Mouse (Mus musculus): ENCODE data around the gene Pros1.

Pros1 gene

DNA sequence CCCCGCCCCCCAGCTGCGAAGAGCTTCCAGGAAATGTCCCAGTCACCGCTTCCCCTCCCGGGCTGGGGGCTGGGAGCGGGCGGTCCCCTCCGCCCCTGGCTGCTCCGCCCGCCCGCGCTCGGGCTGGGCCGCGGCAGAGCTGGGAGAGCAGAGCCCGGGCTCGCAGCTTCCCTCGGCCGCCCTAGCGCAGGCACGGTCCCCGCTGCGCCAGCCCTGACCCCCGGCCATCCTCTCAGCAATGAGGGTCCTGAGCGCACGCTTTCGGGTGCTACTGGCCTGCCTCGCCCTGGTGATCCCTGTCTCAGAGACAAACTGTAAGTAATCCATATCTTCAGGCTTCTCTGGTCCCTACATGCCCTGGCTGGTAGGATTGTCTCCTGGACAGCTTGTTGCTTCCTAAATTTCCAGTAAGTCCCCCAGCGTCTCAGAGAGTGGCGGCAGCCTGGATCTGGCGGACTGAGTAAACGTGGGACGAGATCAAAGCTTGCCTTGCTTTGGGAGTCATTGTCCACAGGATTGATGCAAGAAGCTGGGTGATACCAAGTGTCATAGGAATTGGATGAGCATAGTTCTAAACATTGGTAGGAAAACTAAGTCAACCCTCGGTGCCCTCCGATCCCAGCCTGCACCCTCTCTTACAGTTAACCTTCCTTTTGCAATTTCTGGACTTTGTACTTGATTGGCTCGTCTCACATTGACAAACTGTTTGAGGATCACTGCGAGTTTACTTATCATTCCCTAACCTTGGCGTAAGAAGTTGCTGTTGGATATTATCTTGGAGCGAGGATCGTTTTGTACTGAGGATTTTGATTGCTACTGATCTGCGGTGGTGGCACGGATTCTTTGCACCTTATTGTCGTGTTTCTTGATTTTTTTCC lies at the start of gene Pros1:
Gene Pros1, plus strand, starts transcription at position 117 of the 878 bp plus-strand sequence.
- peak; percentile 49 for DNase-seq (ENCODE audit: low read depth, low spot score)

DNA sequence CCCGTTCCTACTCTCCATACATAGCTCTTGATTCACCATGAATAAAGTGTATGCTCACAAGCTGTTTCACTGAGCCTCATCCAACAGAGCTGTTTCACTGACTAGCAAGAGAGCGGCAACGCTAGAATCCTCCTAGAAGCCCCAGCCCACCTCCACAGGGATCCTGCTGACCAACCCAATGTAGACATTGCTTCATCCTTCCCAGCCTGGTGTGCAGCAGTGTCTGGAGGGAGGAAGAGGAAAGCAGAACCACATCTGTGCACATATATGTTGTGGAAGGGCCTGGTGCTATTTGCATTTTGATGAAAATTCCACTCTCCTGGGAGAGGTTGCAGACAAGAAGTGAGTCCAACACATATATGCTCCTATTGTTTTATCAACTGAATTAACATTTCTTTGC lies 49.5 kb upstream of the Pros1 start:
- no peak for DNase-seq (ENCODE audit: low read depth, low spot score)

DNA sequence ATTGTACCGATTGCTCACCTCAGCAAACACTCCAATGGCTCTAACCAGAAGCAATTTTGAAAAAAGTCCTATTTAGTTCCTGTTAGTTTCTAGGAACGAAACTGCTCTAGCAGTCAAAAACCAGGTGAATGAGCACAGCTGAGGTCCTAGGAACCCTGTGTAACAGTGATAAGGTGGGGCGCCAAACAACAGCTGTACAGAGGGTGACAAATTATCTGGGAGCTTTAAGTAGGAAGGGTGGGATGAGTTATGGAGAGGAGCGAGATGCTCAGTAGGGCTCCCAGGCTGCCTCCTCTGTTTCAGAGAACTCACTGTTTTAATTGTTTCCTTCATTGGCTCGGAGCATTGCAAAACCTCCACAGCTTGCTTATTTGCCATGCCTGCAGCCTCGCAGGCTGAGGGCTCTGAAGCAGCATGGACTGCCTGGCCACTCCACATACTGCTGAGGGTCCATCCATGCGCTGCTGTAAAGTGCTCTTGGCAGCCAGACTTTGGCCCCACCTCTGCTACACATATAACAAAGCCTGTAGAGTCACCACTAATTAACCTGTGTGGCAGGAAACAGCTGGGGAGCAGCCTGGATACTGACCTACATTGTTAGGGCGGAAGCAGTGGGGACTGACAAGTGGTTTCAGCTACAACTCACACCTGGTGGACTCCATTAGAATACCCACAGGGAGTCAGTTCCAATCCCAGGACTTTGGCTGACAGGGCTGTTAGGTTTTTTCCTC lies 46.7 kb upstream of the Pros1 start:
- no peak for DNase-seq (ENCODE audit: low read depth, low spot score)

DNA sequence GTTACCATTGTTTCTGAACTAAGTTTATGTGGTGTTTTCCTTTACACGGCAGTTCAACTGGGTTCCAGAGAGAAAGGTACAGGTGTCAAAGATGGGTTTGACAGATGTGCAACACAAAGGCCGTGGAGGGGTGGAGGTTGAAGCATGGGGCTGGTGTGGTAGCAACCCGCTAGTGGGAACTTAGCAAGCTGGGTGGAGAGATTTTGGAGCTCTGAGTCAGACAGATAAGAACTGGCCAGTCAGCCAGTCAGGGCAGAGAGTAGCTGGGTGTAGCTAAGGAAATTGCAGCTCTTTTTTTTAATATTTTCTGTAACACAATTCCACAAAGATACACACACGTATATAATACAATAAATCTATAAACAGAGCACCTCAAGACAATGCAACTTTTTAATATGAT lies 43.3 kb upstream of the Pros1 start:
- DNase-seq (ENCODE audit: low read depth, low spot score) = no peak

DNA sequence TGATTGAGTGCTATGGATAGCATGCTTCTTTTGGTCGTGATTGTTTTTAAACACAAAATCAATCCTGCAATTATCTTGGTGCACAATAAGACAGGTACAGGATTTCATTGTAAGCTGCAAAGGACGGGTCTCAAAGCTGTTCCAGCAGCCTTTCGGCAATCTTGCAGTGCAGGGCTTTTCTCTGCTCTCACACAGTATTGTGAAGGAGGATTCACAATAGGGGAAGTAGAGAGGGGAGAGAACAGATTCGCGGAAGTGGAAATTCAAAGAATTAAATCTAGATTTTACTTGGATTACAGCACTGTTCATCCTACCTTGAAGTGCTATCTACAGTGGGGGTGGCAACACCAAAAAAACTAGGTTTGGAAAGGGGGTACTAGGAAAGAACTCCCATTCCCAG lies 40.3 kb upstream of the Pros1 start:
- no peak for DNase-seq (ENCODE audit: low read depth, low spot score)

DNA sequence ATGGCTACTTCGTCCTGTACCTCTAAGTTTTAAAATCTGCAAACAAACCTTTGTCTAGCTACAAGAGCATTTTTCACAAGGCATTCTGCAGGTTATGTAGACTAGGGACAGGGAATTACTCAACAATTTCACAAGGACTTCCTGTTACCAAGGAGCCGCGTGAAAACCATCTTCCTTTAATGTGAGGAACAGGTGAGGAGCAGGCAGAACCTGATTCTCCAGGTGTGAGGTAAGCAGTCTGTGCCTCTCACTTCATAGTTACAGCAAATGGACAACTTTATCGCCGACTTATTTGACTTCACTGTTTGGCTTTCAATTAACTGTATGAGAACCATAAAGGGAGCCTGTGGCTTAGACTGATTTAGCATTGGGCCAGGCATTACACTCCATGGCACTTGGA lies 39.6 kb upstream of the Pros1 start, which contains the start of gene Stx19:
Gene Stx19, plus strand, starts transcription at position 186 of the 400 bp plus-strand sequence.
- no peak for DNase-seq (ENCODE audit: low read depth, low spot score)

DNA sequence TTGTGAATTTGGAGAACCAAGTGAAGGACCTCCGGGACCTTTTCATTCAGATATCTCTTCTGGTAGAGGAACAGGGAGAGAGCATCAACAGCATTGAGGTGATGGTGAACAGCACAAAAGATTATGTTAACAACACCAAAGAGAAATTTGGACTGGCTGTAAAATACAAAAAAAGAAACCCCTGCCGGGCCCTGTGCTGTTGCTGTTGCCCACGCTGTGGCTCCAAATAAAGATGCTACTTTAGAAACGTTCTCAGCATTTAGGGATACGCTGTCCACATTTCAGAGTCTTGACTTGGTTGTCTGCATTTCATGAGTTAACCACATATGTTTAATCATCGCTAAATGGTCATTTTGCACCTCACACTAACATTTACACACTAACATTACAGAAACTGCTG lies 31.6 kb upstream of the Pros1 start:
- DNase-seq (ENCODE audit: low read depth, low spot score) = no peak

DNA sequence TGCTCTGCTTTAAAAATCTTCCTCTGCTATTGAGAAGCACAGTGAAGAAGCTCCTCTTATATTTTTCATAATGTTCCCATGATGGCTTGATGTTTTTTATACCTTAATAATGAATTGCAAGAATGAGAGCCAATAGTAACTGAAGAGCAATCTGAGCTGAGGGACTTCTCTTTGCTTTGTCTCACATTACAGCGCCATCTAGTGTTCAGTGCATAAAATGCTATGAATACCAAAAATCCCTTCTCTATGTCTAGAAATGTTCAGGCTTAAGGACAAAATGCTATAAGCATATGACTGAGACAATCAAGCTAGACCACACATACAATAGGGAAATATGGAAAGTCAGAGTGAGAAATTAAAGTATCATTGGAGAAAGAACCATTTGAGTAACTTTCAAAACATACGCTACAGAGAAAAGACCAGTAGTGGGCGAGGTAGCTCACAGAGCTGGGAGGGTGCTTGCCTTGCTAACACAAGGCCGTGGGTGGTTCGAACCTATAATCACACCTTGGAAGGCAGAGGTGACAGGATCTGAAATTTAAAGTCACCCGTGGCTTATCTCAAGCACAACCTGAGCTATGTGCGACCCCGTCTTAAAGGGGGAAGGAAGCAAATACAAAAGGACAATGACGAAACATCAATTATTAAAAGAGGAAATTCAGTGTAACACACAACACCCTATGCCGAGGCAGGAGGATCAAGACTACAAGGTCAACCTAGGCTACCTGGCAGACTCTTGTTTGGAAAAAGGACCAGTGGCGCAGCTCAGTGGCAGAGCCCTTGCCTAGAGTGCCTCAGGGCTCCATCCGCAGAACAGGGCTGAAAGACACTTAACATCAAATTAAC lies 27.7 kb upstream of the Pros1 start:
- DNase-seq (ENCODE audit: low read depth, low spot score) = peak; percentile 74

DNA sequence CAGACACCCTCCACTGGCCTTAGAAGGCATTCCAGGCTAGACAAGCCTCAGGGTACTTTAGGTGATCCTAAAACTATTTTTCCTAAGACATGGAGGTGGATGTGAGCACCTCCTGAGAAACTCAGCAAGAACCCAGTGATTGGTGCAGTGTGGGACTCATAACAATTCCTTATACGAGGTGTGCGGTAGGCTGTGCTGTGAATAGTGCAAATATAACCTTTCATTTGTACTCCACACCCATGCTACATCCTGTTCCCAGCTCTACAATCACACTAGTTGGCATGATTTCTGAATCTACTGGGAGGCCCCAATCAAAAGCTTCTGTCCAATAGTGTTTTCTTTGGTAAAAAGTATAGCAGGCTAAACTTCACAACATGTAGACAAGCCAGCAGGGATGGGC lies 22.1 kb upstream of the Pros1 start:
- no peak for DNase-seq (ENCODE audit: low read depth, low spot score)

DNA sequence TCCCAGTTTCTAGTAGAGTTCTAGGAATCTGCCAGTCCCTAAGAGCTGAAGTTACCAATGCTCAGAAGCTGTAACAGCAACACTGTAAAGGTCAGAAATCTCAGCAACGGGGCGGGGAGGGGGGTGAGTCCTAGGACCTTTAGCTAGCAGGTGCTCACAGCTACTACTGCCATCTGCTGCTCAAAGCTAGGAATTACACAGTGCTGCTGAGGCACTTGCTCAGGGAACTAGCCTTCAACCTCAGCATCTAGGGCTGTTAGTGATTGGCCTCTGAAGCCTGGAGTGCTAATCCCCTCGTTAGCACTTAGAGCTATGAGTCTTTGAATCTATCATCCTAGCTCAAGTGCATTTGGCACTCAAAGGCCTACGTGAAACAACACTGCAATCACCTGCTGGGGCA lies 21.6 kb upstream of the Pros1 start:
- DNase-seq (ENCODE audit: low read depth, low spot score) = peak; percentile 62

DNA sequence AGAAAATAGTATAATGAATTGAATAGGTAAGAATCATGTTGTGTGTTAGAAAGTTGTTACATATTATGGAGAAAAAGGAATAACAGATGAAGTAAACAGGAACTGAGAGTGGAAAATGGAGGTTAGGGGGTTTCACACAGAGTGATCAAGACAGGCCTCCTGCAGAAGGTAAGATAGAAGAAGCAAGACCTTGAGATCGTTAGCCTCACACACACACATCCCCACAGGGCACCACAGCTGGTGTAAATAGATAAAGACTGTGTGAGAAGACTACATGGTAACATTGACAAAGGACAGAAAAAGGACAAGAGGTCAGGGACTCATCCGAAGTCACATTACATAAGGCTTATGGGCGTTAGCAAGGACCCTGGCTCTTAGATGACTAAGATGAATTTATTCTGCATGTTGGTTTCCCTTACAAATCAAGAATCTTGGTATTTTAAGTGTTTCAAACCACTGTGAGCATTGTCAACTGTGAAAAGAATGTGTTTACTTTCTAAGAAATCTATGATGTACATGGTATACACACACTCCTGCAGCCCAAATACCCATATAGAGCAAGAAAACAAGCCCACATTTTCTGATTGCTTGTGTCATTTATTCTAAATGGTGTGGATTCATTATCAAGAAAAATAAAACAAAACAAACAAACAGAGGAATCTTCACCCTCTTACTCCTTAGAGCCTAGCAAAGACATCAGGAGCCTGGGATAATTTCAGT lies 19.9 kb upstream of the Pros1 start:
- no peak for DNase-seq (ENCODE audit: low read depth, low spot score)

DNA sequence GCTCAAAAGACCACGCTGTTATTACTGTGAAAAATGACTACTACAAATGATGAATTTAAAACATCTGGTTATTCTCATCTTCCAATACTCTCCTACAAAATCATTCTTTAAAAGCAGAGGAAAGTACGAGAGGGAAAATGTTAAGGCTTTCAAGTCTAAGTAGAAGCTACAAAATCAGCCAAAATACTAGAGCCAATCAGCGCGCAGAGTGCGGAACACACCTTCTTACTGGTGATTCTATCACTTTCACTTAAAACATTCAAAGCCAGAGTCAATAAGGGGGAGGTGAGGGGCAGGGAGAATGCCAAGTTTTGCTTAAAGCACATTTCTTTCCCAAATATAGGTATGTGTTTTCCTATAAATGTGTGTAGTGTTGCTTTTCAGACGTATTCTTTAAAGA lies 8.8 kb upstream of the Pros1 start:
- DNase-seq (ENCODE audit: low read depth, low spot score) = peak; percentile 24

DNA sequence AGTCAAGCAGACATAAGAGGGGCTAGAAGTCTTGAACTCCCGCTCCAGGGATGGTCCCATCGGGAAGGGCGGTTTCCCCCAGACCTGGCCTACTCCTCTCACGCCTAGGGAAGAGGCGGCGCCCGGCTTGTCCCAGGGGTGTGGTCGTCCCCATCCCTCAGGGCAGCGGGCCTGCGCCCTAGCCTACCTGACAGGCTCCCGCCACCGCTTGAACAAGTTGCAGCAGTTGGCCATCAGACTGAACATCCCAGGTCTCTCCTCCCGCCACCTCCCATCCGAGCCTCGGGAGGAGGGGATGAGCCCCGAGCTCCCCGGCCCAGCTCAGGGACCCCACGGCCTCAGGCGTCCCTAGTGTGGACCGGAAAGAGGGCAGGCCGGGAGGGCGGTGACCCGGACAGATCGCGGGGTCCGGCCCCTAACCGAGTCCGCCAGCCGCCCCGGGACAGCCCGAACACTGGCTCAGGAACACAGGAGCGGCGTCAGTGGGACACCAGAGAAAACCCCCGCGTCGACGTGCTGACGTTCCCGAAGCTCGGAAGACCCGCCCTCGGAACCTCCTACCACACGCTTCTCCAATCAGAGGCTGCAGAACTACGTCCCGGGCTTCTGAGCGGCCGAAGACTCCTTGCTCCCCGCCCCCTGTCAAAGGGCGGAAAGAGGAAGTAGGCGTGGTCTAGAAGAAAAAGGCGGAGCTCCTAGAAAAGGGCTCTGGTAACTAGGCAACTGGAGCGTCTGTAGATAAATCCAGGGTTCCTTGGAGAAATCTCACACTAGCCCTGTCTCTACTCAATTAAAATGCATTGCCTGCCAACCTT lies 7.4 kb upstream of the Pros1 start, which contains the start of gene Arl13b:
Gene Arl13b, minus strand, starts transcription at position 543 of the 815 bp plus-strand sequence.
- peak; percentile 99 for DNase-seq (ENCODE audit: low read depth, low spot score)

DNA sequence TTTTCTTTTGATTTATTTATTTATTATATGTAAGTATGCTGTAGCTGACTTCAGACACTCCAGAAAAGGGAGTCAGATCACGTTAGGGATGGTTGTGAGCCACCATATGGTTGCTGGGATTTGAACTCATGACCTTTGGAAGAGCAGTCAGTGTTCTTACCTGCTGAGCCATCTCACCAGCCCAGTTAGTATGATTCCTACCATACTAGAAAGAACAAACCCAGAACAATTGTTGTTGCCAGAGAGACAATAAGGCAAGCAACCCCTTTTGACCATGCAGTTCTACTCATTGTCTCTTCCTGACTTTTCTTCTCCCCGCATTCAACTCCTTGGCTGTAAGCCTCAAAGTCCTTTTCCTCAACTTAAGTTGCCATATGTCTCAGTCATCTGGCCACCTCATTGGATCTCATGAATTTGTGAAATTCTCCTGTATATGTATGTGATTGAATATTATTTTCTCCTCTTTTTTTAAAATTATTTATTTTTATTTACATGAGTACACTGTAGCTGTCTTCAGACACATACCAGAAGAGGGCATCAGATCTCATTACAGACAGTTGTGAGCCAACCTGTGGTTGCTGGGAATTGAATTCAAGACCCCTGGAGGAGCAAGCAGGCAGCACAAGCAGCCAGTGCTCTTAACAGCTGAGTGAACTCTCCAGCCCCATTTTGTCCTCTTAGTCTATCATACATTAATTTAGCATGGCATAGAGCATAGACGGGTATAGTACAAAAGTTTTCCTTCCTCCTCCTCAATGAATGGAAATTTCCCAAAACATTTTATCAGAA lies 1.4 kb upstream of the Pros1 start:
- no peak for DNase-seq (ENCODE audit: low read depth, low spot score)

DNA sequence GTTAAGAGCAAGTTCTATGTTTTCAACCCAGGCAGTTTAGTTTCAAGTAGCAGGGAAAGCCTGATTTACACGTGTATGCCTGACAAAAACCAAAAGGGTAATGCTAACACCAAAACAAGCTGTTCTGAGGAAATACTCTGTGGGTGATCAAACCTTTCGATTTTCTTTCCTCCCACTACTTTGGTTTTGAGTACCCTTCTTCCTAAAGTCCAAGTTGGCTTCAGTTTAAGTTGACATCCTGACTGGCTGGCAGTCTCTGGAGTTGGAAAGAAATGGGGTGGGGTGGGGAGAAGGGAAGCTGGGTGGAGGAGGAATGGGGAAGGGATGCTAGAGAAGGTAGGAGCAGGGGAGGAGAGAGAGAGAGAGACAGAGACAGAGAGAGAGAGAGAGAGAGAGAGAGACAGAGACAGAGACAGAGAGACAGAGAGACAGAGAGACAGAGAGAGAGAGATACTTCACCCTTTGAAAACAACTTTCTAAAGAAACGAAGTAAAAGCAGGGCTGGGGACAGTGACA lies 438 bp upstream of the Pros1 start:
- no peak for DNase-seq (ENCODE audit: low read depth, low spot score)

DNA sequence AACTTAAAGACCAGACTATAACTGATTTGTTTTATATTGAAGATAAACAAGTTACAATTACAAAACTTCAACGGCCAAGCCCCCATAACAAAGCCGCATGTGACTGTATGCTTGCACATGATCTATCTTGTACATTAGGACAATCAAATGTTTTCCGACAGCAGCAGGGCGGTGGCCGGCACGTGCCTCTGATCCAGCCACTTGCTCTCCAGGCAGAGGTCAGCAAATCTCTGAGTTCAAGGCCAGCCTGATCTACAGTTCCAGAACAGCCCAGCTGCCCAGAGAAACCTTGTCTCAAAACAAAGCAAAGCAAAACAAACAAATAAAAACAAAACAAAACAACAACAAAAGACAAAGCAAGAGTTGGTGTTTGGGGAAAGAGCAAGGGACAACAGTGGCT lies 1.3 kb downstream of the Pros1 start:
- DNase-seq (ENCODE audit: low read depth, low spot score) = no peak

DNA sequence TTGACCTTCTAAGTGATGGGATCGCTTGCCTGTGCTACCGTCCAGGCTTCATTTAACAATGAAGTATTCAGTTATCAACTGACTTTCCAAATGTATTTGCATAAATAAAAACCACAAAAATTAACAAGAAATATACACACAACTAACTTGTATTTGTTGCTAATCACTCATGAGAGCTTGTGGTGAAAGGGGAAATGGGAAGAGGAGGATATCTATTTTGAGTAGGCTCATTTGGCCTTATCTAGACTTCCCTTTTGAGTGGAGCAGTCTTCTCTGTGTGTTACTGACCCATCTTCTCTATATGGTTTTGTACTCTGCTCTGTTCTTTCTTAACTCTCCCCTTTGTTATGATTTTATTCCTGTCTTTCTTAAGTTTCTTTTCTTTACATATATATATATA lies 2.2 kb downstream of the Pros1 start:
- no peak for DNase-seq (ENCODE audit: low read depth, low spot score)

DNA sequence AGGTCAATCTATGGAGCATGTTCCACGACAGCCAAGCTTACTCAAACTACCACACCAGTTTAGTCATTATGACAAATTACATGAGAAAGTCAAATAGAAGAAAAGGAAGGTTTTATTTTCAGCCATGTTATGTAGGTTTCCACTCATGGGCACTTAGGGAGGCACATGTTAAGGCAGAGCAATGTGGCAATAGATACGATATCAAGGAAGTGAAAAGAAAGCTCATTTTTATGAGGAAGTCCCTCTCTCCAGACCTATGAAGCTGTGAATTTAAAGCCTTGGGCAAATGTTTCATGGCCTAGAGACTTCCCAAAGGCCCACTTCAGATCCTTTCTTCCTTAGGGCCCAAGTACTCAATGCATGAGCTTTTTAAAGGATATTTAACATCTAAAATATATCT lies 3.4 kb downstream of the Pros1 start:
- no peak for DNase-seq (ENCODE audit: low read depth, low spot score)

DNA sequence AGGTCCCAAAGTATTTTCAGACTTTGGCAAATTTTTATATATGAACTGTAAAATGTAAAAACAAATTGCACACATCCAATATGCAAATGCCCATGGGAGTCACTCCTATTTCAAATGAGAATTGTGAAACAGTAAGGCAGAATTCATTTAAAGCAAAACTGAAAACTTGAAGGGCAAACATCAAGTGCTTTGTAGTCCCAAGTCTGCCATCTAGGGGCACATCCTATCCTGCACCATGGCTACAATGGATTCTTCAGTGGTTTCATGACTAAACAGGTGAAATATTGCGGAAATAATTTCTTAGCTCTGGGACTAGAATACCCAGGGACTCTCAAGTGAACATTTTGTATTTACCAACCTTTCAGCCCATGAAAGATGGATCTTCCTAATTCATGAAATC lies 3.9 kb downstream of the Pros1 start:
- DNase-seq (ENCODE audit: low read depth, low spot score) = peak; percentile 53

Measured in brain, adult 2 months (tissue).